Mouse (Mus musculus): Measurements from ENCODE around the gene Mptx2. TPM values are rescaled to one million over a fixed set of nuclear protein-coding genes. Genes with fewer than 3 reads are reported as not detected.
"Not testable (repeated sequence)": the region's sequence is repeated elsewhere in the genome, so short reads cannot be mapped to it uniquely, and the experiment has no call there.

Mptx2 gene
- total and polyA plus RNA-seq, 3 experiments: not detected

DNA sequence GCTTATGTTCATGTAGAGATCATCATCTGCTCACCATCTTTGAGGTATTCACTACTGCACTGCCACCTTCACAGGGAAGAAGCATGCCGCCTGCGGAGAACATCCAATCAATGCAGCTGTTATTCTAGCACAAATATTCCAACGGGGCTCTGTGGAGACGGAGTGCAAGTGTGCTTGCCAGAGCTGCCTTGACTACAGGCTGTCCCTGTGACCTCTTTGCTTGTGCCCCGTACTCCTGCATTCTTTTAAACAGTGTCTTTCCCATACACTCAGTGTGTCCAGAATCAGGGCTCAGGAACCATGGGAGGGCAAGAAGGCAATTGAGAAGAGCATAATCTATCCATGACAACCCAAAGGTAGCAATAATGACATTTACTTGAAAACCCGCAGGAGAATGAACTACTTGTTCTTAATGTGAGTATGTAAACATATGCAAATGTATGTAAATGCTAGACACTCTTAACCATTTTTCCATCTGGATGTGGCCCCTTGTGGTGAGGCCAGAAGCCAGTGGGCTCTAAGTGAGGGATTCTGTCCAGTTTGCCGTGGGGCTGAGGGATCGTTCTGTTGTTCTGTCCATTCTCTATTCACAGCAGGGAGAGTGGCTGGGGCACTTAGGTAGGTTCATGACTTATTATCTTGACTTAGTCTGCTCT lies 44.1 kb upstream of the Mptx2 start:
- DNase-seq: no peak
- Histone ChIP-seq H3K27me3 (ENCODE audit: control insufficient read depth, insufficient read depth, low read length) (no peaks in the 10 kb centered on the region), H3K36me3 (ENCODE audit: control insufficient read depth, insufficient read depth, low read length) (no peaks in the 10 kb centered on the region), H3K9ac (ENCODE audit: low read depth, low read length) (no peak overlapping the region), H3K79me2 (replicated peaks; ENCODE audit: control insufficient read depth, insufficient read depth, low read length) (no peaks in the 10 kb centered on the region), H3K4me3 (no peak overlapping the region), H3K27ac (no peak overlapping the region), H3K4me1 (ENCODE audit: control insufficient read depth, insufficient read depth, low read length) (no peaks in the 10 kb centered on the region)
- intact Hi-C loops (cut with DNase I): loop anchor here (2.0 kb wide), 1 partner anchor 77 kb away; no protein-coding TSS in a partner anchor
- TF ChIP-seq CTCF (IDR thresholded peaks at IDR 0.05) (no peak), EP300 (IDR thresholded peaks at IDR 0.05; ENCODE audit: insufficient read depth, low read depth, low read length) (no peak), POLR2A (IDR thresholded peaks at IDR 0.05; ENCODE audit: insufficient read depth, low read depth, low read length) (no peak)
- 69% methylated on average over 8 of the region's 8 CpGs for WGBS

DNA sequence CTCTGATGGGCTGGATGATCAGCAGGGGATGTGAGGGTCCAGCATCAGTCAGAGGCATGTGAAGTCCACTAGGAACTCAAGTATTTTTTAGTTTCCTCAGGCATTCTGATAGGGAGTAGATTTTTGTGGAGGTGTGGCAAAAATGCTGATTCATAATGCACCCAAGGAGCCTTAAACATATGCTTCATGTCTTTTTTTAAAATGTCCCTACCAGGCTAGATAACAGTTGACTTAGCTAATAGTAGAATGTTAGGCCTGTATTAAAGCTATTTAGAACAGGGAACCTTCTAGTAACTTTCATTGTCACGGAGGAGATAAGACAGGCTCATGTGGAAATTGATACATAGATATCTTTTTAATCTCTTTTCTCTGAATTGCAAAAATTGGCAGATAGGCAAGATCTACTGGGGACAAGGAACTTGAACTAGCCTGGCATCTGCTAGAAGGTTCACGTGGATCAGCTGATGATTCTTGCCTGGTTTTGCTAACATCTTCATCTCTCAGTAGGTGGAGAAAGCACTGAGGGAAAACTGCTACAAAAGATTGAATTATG lies 40.4 kb upstream of the Mptx2 start:
- Histone ChIP-seq H3K27ac (no peak overlapping the region), H3K9ac (ENCODE audit: low read depth, low read length) (no peak overlapping the region), H3K4me3 (no peak overlapping the region), H3K36me3 (ENCODE audit: control insufficient read depth, insufficient read depth, low read length) (no peaks in the 10 kb centered on the region), H3K27me3 (ENCODE audit: control insufficient read depth, insufficient read depth, low read length) (no peaks in the 10 kb centered on the region), H3K4me1 (ENCODE audit: control insufficient read depth, insufficient read depth, low read length) (no peaks in the 10 kb centered on the region), H3K79me2 (replicated peaks; ENCODE audit: control insufficient read depth, insufficient read depth, low read length) (no peaks in the 10 kb centered on the region)
- intact Hi-C loops (cut with DNase I): no loop called here
- 72% methylated on average over 2 of the region's 2 CpGs for WGBS
- no peak for DNase-seq
- no peak for TF ChIP-seq EP300 (IDR thresholded peaks at IDR 0.05; ENCODE audit: insufficient read depth, low read depth, low read length)
- no peak for TF ChIP-seq CTCF (IDR thresholded peaks at IDR 0.05)
- no peak for TF ChIP-seq POLR2A (IDR thresholded peaks at IDR 0.05; ENCODE audit: insufficient read depth, low read depth, low read length)

- H3K9ac ChIP-seq (ENCODE audit: low read depth, low read length): no peak overlapping the region
- intact Hi-C loops (cut with DNase I): no loop called here
- TF ChIP-seq POLR2A (IDR thresholded peaks at IDR 0.05; ENCODE audit: insufficient read depth, low read depth, low read length) (no peak), EP300 (IDR thresholded peaks at IDR 0.05; ENCODE audit: insufficient read depth, low read depth, low read length) (no peak), CTCF (IDR thresholded peaks at IDR 0.05) (no peak)
- no peaks in the 10 kb centered on the region for H3K4me1 ChIP-seq (ENCODE audit: control insufficient read depth, insufficient read depth, low read length)
- 78% methylated on average over 3 of the region's 3 CpGs for WGBS
- no peak overlapping the region for H3K27ac ChIP-seq
- no peaks in the 10 kb centered on the region for H3K79me2 ChIP-seq (replicated peaks; ENCODE audit: control insufficient read depth, insufficient read depth, low read length)
- no peak for DNase-seq
- H3K36me3 ChIP-seq (ENCODE audit: control insufficient read depth, insufficient read depth, low read length): no peaks in the 10 kb centered on the region
- H3K4me3 ChIP-seq: no peak overlapping the region
- H3K27me3 ChIP-seq (ENCODE audit: control insufficient read depth, insufficient read depth, low read length): no peaks in the 10 kb centered on the region
Observed at GRCm38 (mm10) chr1:173315725-173316124, 38.1 kb upstream of the Mptx2 start.

GRCm38 (mm10) chr1:173313535-173314050 lies 36.0 kb upstream of the Mptx2 start:
- H3K36me3 ChIP-seq (ENCODE audit: control insufficient read depth, insufficient read depth, low read length); H3K27me3 ChIP-seq (ENCODE audit: control insufficient read depth, insufficient read depth, low read length); H3K4me1 ChIP-seq (ENCODE audit: control insufficient read depth, insufficient read depth, low read length); intact Hi-C loops (cut with DNase I); H3K4me3 ChIP-seq; H3K79me2 ChIP-seq (replicated peaks; ENCODE audit: control insufficient read depth, insufficient read depth, low read length); H3K9ac ChIP-seq (ENCODE audit: low read depth, low read length); DNase-seq; H3K27ac ChIP-seq: not testable (repeated sequence)
- 60% methylated on average over 7 of the region's 7 CpGs for WGBS

- H3K36me3 ChIP-seq (ENCODE audit: control insufficient read depth, insufficient read depth, low read length); H3K27me3 ChIP-seq (ENCODE audit: control insufficient read depth, insufficient read depth, low read length); H3K4me3 ChIP-seq; H3K9ac ChIP-seq (ENCODE audit: low read depth, low read length); intact Hi-C loops (cut with DNase I); H3K27ac ChIP-seq; H3K79me2 ChIP-seq (replicated peaks; ENCODE audit: control insufficient read depth, insufficient read depth, low read length); DNase-seq; H3K4me1 ChIP-seq (ENCODE audit: control insufficient read depth, insufficient read depth, low read length): not testable (repeated sequence)
- WGBS: 35% methylated on average over 3 of the region's 3 CpGs
Observed at GRCm38 (mm10) chr1:173302795-173303194, 25.2 kb upstream of the Mptx2 start.

DNA sequence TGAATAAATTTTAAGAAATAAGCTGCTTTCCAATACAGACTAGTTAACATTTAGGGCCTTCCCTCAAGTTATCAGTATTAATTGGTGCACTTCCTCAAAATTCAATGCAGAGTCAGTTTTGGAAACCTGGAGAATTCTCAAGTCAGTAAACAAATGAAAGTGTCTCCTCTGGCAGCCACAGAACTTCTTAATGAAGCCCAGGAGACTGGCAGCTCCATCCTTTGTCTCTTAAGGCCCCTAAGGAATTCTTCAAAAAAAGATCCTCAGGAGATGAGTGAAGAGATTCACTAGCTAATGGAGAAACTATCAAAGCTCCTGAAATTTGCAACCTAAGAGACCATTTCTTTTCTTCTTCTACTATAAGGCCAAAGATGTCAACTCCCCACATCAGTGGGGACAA lies 11.9 kb downstream of the Mptx2 start, which contains the start of gene Olfr418:
Gene Olfr418 (plus strand): TSS at position 301 of the 400 bp plus-strand sequence.
- intact Hi-C loops (cut with DNase I): no loop called here
- no peak for TF ChIP-seq CTCF (IDR thresholded peaks at IDR 0.05)
- no peak for TF ChIP-seq POLR2A (IDR thresholded peaks at IDR 0.05; ENCODE audit: insufficient read depth, low read depth, low read length)
- no peak for TF ChIP-seq EP300 (IDR thresholded peaks at IDR 0.05; ENCODE audit: insufficient read depth, low read depth, low read length)
- Histone ChIP-seq H3K36me3 (ENCODE audit: control insufficient read depth, insufficient read depth, low read length) (no peaks in the 10 kb centered on the region), H3K27ac (no peak within 1 kb of the TSS), H3K9ac (ENCODE audit: low read depth, low read length) (no peak within 1 kb of the TSS), H3K79me2 (replicated peaks; ENCODE audit: control insufficient read depth, insufficient read depth, low read length) (no peaks in the 10 kb centered on the region), H3K4me1 (ENCODE audit: control insufficient read depth, insufficient read depth, low read length) (no peaks in the 10 kb centered on the region), H3K4me3 (no peak within 1 kb of the TSS), H3K27me3 (ENCODE audit: control insufficient read depth, insufficient read depth, low read length) (no peaks in the 10 kb centered on the region)
- no peak for DNase-seq
